Mouse (Mus musculus): ENCODE data around the gene Eif4ebp2.

The Eif4ebp2 gene

GRCm38 (mm10) chr10:61380186-61380585 is 72.3 kb downstream of the Eif4ebp2 start:
- DNase-seq, result no peak

- DNase-seq, result no peak
Observed at GRCm38 (mm10) chr10:61379340-61380040, 73.0 kb downstream of the Eif4ebp2 start.

- no peak for DNase-seq
Observed at GRCm38 (mm10) chr10:61378698-61379097, 73.8 kb downstream of the Eif4ebp2 start.

Data from lung, postnatal 14 days (tissue).